Mouse (Mus musculus) regulatory T cell (primary cell): Measurements from ENCODE around the gene Gm10722.
"Not testable (repeated sequence)": the region's sequence is repeated elsewhere in the genome, so short reads cannot be mapped to it uniquely, and the experiment has no call there.

Experiments
- in situ Hi-C: fragments of 300-600 bp; cut with MboI, MseI; formaldehyde crosslinking; loops from one replicate; pipeline ENCODE4 v1.15.1; 2025; ENCODE audit warnings: high pct_unique_total_duplicates

The Gm10722 gene

GRCm38 (mm10) chr9:3025653-3026052 is 24.9 kb downstream of the Gm10722 start:
- in situ Hi-C loops: loop anchor here (5.0 kb wide), 1 partner anchor 87 kb away; no protein-coding TSS in a partner anchor

- in situ Hi-C loops: loop anchor here (5.0 kb wide), 1 partner anchor 86 kb away; no protein-coding TSS in a partner anchor
Measured at GRCm38 (mm10) chr9:3026136-3026535, 25.4 kb downstream of the Gm10722 start.

- in situ Hi-C loops: loop anchor here (5.0 kb wide), 1 partner anchor 86 kb away; no protein-coding TSS in a partner anchor
Measured at GRCm38 (mm10) chr9:3026741-3027140, 26.0 kb downstream of the Gm10722 start.

GRCm38 (mm10) chr9:3027200-3027599 is 26.5 kb downstream of the Gm10722 start:
- in situ Hi-C loops: loop anchor here (5.0 kb wide), 1 partner anchor 85 kb away; no protein-coding TSS in a partner anchor

- in situ Hi-C loops: loop anchor here (5.0 kb wide), 1 partner anchor 83 kb away; no protein-coding TSS in a partner anchor
Measured at GRCm38 (mm10) chr9:3029276-3030000, 28.7 kb downstream of the Gm10722 start.

GRCm38 (mm10) chr9:3030677-3031318 is 30.1 kb downstream of the Gm10722 start:
- in situ Hi-C loops: not testable (repeated sequence)

GRCm38 (mm10) chr9:3034299-3034698 is 33.6 kb downstream of the Gm10722 start, which contains the start of gene Gm17535:
Gene Gm17535, plus strand, starts transcription at chr9:3034599.
- in situ Hi-C loops: not testable (repeated sequence)

GRCm38 (mm10) chr9:3036577-3036976 is 35.9 kb downstream of the Gm10722 start, which contains the start of gene Gm10715:
Gene Gm10715, plus strand, starts transcription at chr9:3036877.
- in situ Hi-C loops: not testable (repeated sequence)

- in situ Hi-C loops: not testable (repeated sequence)
Measured at GRCm38 (mm10) chr9:3038161-3038560, 37.4 kb downstream of the Gm10722 start.
